ENCODE assay signal across 13 mouse cellular contexts in genomic region chr9:122314386-122314785, GRCm38 (mm10).
"Had no signal": no experiment of that assay in that cellular context is flagged by ENCODE, and none has a peak within 500 bp of the region (broad histone marks: within the 10 kb centered on the region; RNA-seq: fewer than 3 reads in every experiment).

No protein-coding gene starts in this region.

- H3K9me3 ChIP-seq: midbrain, embryonic 10.5 days; midbrain, embryonic 12.5 days; neural tube, embryonic 12.5 days; stomach, embryonic 15.5 days had no signal

- DNase-seq: lung, adult 18-20 months; lung, embryonic 14.5 days; lung, postnatal 10 days; midbrain, embryonic 14.5 days; right cerebral cortex, postnatal 14 days; thymus, adult 2 months; thymus, postnatal 25 days; thymus, postnatal 4 days had no signal

- H3K27me3 ChIP-seq: neural tube, embryonic 12.5 days; stomach, embryonic 15.5 days had no signal

- H3K27ac ChIP-seq: midbrain, embryonic 10.5 days; midbrain, embryonic 12.5 days; neural tube, embryonic 12.5 days; stomach, embryonic 15.5 days; stomach, postnatal 0 days had no signal

- H3K36me3 ChIP-seq: midbrain, embryonic 10.5 days; midbrain, embryonic 12.5 days; neural tube, embryonic 12.5 days; stomach, embryonic 15.5 days had no signal

- H3K4me3 ChIP-seq: midbrain, embryonic 10.5 days; midbrain, embryonic 12.5 days; neural tube, embryonic 12.5 days; stomach, embryonic 15.5 days had no signal

- H3K4me1 ChIP-seq: neural tube, embryonic 12.5 days had no signal

- H3K9ac ChIP-seq: lung, embryonic 14.5 days; midbrain, embryonic 12.5 days; neural tube, embryonic 12.5 days; stomach, embryonic 15.5 days had no signal
